Mouse (Mus musculus) limb, embryonic 11.5 days (tissue): ENCODE results near the gene Rad9a. TPM values are rescaled to one million over a fixed set of nuclear protein-coding genes. Genes with fewer than 3 reads are reported as not detected.
"Not testable (repeated sequence)": the region's sequence is repeated elsewhere in the genome, so short reads cannot be mapped to it uniquely, and the experiment has no call there.

Experiments used
- ATAC-seq: fragments of 200-750 bp; cut with Nextera tagmentation; 2 replicates; pipeline ENCODE4 v1.8.0; 2017; ENCODE audit warnings: low read depth; ENCODE audit not compliant: insufficient number of reproducible peaks, low FRiP score, low TSS enrichment
- DNase-seq: peaks from one replicate; pipeline ENCODE4 v3.0.0-alpha.2; 2015; ENCODE audit warnings: low spot score
- H3K27ac ChIP-seq: fragments of 300-500 bp; sonication (generic); replicated peaks from 2 replicates; pipeline ENCODE4 v1.5.1; 2014; ENCODE audit warnings: low read depth, mild to moderate bottlenecking, low read length
- H3K27me3 ChIP-seq: fragments of 300-500 bp; sonication (generic); 2 replicates; pipeline ENCODE4 v1.6.1; 2014; ENCODE audit warnings: mild to moderate bottlenecking, low read length, mixed read lengths; ENCODE audit not compliant: control insufficient read depth, insufficient read depth
- H3K36me3 ChIP-seq: fragments of 300-500 bp; sonication (generic); 2 replicates; pipeline ENCODE4 v1.6.1; 2014; ENCODE audit warnings: mild to moderate bottlenecking, low read length, moderate library complexity, mixed read lengths; ENCODE audit not compliant: control insufficient read depth, insufficient read depth
- H3K4me1 ChIP-seq: fragments of 300-500 bp; sonication (generic); 2 replicates; pipeline ENCODE4 v1.6.1; 2014; ENCODE audit warnings: low read length, mixed read lengths; ENCODE audit not compliant: control insufficient read depth, insufficient read depth
- H3K4me2 ChIP-seq: fragments of 300-500 bp; sonication (generic); 2 replicates; pipeline ENCODE4 v1.6.1; 2014; ENCODE audit warnings: low read depth, mild to moderate bottlenecking, moderate library complexity; ENCODE audit not compliant: severe bottlenecking
- H3K4me3 ChIP-seq: fragments of 300-500 bp; sonication (generic); 2 replicates; pipeline ENCODE4 v1.5.1; 2014; ENCODE audit warnings: low read depth, low read length
- H3K9ac ChIP-seq: fragments of 300-500 bp; sonication (generic); 2 replicates; pipeline ENCODE4 v1.6.1; 2014; ENCODE audit warnings: mild to moderate bottlenecking, low read length
- H3K9me3 ChIP-seq: fragments of 300-500 bp; sonication (generic); 2 replicates; pipeline ENCODE4 v1.6.1; 2016; ENCODE audit warnings: low read length; ENCODE audit not compliant: control insufficient read depth
- WGBS: fragments of 180-500 bp; shearing (Covaris S2); extraction: QIAGEN DNeasy Blood & Tissue Kit; methylation state at CpG from one replicate; pipeline ENCODE4 v1.1.7; 2014; 5-methylcytosine and 5-hydroxymethylcytosine counted together
- polyA plus RNA-seq: library from polyadenylated mRNA; unstranded; fragments of >200 nt; fragmentation: Nextera tagmentation; extraction: Ambion mirVana; gene quantifications from 2 replicates; pipeline ENCODE4 v1.2.1, GENCODE M21; 2014

Rad9a gene
- 52.5 and 54.9 TPM in 2 replicates for polyA plus RNA-seq

DNA sequence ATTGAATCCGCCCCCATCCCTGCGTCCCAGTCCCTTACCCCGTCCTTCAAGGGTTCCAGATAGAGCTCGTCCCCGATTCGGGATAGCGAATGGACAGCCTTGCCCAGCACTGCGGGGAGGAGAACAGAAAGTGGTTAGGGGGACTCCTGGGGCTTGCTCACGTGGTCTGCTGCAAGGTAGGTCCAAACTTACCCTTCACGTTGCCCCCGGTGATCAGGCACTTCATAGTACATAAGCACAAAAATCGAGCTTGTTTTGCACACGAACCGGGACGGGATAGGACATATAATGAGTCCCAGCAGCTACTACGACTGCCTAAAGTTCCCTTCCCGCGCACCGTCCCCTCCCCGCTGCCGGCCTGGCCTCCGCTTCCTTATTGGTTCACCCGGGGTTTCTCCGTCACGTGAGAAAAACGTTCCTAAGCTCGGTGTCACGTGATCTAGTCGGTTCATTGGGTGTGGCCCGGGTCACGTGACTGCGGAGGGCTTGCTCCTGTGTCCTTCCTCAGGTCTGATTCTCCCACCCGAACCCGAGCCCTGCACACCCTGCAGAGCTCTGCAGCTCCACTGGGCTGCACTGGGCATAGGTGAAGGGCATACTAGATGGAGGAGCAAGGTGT lies at the start of gene Rad9a:
Rad9a (minus strand) TSS at position 372 of the 619 bp plus-strand sequence.
- WGBS = under 1% methylated on average over 34 of the region's 34 CpGs
- peak within 1 kb of the TSS; percentile 80 for H3K4me3 ChIP-seq
- H3K4me2 ChIP-seq = peak within 1 kb of the TSS; percentile 97
- H3K27me3 ChIP-seq = 0 out of 2 replicates have a peak, but pooled peaks cover 2% of the 10 kb centered on the region
- ATAC-seq (peak; percentile 83), DNase-seq (peak; percentile 97)
- peaks cover 14% of the 10 kb centered on the region for H3K4me1 ChIP-seq
- H3K9me3 ChIP-seq = no peaks in the 10 kb centered on the region
- peaks cover 12% of the 10 kb centered on the region; the same call in 1 of the 2 replicates for H3K36me3 ChIP-seq
- peak within 1 kb of the TSS; percentile 82 for H3K9ac ChIP-seq
- H3K27ac ChIP-seq = peak within 1 kb of the TSS; percentile 33; the same call in 1 of the 2 replicates

DNA sequence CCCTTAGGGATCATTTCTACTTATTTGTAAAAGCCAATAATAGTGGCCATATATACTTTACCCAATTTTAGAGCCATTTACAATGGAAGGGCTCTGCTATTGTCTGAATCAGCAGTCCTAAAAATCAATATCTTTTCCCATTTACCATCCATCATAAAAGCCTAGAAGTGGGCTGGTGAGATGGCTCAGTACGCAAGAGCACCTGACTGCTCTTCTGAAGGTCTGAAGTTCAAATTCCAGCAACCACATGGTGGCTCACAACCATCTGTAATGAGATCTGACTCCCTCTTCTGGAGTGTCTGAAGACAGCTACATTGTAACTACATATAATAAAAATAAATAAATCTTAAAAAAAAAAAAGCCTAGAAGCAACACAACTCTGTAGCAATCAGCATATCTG lies 47.2 kb upstream of the Rad9a start:
- H3K9me3 ChIP-seq, H3K9ac ChIP-seq, H3K4me2 ChIP-seq, DNase-seq, H3K4me3 ChIP-seq, H3K4me1 ChIP-seq, H3K27me3 ChIP-seq, H3K27ac ChIP-seq, H3K36me3 ChIP-seq, ATAC-seq: not testable (repeated sequence)
- WGBS = 66% methylated on average over 1 of the region's 1 CpGs

DNA sequence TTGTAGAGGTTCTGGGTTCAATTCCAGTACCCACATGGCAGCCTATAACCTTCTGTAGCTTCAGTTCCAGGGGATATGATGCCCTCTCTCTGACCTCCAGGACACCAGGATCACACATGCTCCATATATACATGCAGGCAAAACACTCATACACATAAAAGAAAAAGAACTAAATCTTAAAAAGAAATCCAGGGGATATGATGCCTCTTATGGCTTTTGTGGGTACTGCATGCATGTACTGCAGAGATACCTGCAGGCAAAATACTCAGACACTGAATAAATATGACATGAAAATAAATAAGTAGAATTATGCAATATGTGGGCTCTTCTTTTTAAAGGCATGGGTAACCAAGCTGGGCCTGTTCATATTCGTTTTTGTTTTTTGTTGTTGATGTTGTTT lies 45.5 kb upstream of the Rad9a start:
- Histone ChIP-seq H3K36me3 (no peaks in the 10 kb centered on the region), H3K27me3 (no peaks in the 10 kb centered on the region), H3K9ac (no peak overlapping the region), H3K4me1 (no peaks in the 10 kb centered on the region), H3K9me3 (no peaks in the 10 kb centered on the region), H3K4me2 (no peak overlapping the region), H3K27ac (no peak overlapping the region), H3K4me3 (no peak overlapping the region)
- ATAC-seq (no peak), DNase-seq (no peak)
- WGBS = 49% methylated on average over 1 of the region's 1 CpGs

DNA sequence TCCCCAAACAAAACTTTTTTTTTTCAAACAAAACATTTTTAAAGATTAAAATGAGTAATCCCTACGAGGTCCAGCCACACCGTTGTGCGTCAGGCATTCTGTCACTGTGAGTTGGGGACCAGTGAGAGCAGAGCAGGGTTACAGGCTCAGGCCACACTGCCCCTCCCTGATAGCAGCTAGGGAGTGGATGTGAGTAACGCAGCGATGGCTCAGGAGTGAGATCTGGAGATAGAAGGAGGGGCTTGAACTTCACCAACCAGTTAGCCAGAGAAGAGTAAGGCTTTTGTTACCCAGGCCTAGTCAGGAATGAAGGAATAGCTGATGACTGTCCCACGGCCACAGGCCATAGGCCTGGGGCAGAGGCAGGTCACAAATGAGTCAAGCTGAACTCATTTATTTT lies 43.3 kb upstream of the Rad9a start:
- Histone ChIP-seq H3K27me3 (no peaks in the 10 kb centered on the region), H3K4me2 (no peak overlapping the region), H3K4me1 (peaks cover 5% of the 10 kb centered on the region; the same call in 1 of the 2 replicates), H3K36me3 (no peaks in the 10 kb centered on the region), H3K27ac (no peak overlapping the region), H3K9me3 (no peaks in the 10 kb centered on the region), H3K4me3 (no peak overlapping the region), H3K9ac (no peak overlapping the region)
- 75% methylated on average over 6 of the region's 6 CpGs for WGBS
- ATAC-seq (no peak), DNase-seq (no peak)

DNA sequence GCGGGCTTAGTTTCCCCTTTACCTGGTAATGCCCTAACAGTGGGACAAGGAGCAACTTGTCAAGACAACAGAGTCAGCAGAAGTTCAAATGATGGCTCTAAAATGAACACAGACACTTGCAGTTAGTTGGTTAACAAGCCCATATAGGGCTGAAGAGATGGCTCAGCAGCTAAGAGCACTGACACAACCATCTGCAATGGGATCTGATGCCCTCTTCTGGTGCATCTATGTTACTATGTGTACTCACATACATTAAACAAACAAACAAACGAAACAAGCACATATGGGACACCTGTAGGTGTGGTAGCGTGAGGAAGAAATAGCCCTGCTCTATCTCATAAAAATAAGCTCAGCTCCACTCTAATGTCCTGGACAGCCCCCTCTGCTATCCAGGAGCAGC lies 41.0 kb upstream of the Rad9a start:
- Histone ChIP-seq H3K9ac (no peak overlapping the region), H3K9me3 (no peaks in the 10 kb centered on the region), H3K27me3 (no peaks in the 10 kb centered on the region), H3K4me2 (no peak overlapping the region), H3K4me1 (peaks cover 7% of the 10 kb centered on the region; the same call in 1 of the 2 replicates), H3K36me3 (no peaks in the 10 kb centered on the region), H3K27ac (no peak overlapping the region), H3K4me3 (no peak overlapping the region)
- ATAC-seq = no peak
- WGBS = 72% methylated on average over 3 of the region's 3 CpGs
- no peak for DNase-seq

DNA sequence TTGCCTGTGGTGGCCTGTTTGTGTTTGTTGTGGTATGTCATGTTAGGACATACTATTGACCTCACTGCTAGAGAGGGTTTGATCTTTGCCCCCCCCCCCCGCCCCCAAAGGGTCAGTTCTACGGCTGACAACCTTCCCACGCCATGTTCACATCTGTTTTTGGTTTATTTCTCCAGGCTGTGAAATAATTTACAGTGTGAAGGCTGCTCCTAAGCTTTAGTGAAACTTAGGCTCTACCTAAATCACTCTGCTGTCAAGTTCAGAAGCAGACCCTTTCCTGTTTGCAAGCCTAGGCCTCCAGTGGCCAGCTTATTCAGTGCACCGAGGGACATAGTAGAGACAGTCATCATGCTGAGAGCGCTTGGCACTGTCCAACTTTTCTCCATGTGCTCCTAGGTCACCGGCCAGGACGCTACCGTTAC lies 38.8 kb upstream of the Rad9a start:
- Histone ChIP-seq H3K4me2 (no peak overlapping the region), H3K27me3 (no peaks in the 10 kb centered on the region), H3K9ac (no peak overlapping the region), H3K27ac (no peak overlapping the region), H3K9me3 (no peaks in the 10 kb centered on the region), H3K4me1 (peaks cover 10% of the 10 kb centered on the region), H3K36me3 (no peaks in the 10 kb centered on the region), H3K4me3 (no peak overlapping the region)
- ATAC-seq (peak; percentile 67), DNase-seq (peak; percentile 57)
- 31% methylated on average over 8 of the region's 8 CpGs for WGBS

DNA sequence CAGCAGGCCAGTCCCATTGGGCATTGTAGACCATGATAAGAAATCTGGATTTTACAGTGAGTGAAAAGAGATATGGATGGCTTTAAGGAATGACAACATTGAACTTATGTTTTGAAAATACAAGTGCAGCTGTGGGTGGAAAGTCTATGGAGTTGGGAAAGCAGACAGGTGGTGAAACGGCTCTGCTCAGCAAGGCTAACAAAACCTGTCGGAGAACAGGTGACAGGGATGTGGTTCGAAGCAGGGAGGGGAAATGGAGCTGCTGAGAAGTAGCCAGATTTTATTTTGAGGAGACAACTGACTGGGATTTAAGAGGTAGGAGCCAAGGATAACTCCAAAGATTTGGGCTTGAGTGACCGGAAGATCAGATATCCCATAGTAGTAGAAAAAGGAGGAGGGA lies 33.1 kb upstream of the Rad9a start:
- H3K9me3 ChIP-seq = no peaks in the 10 kb centered on the region
- no peaks in the 10 kb centered on the region for H3K27me3 ChIP-seq
- peaks cover 9% of the 10 kb centered on the region for H3K4me1 ChIP-seq
- ATAC-seq (no peak), DNase-seq (no peak)
- H3K36me3 ChIP-seq = no peaks in the 10 kb centered on the region
- H3K27ac ChIP-seq = no peak overlapping the region
- no peak overlapping the region for H3K4me3 ChIP-seq
- 82% methylated on average over 4 of the region's 4 CpGs for WGBS
- no peak overlapping the region for H3K4me2 ChIP-seq
- H3K9ac ChIP-seq = no peak overlapping the region

DNA sequence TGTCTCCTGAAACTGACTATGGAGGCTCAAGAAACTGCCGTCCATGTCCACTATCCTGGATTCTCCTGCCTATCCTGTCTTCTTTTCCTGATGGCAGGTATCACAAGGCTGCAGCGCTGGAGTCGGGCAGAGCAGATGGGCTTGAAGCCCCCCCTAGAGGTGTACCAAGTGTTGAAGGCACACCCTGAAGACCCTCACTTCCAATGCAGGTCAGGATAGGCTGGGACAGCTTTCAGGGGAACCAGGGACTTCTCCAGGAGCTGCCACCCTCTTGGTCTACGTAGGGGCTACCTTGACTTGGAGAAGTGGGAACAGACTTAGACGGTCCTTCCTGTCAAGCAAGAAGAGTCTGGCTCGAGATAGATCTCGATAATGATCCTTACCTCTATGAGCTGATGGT lies 31.2 kb upstream of the Rad9a start:
- no peak overlapping the region for H3K27ac ChIP-seq
- no peak for ATAC-seq
- H3K4me3 ChIP-seq = no peak overlapping the region

DNA sequence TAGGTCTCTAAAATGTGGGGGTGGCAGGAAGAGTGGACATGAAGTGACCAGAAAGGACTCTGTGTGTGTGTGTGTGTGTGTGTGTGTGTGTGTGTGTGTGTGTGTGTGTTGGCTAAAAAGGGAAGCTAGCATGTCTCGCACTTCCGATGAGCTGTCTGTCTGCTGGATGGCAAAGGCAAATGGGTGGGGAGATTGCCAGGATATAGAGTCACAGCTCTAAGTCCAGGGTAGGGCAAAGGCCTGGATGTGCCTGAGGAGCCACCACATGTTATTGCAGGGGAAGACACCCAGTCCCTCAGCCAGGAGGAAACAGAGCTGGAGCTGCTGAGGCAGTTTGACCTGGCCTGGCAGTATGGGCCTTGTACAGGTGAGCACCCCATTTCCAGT lies 30.7 kb upstream of the Rad9a start:
- no peak for ATAC-seq
- H3K27me3 ChIP-seq = no peaks in the 10 kb centered on the region
- 74% methylated on average over 2 of the region's 2 CpGs for WGBS

More for the DNA sequence above, 31.2 kb upstream of the Rad9a start:
- WGBS = 80% methylated on average over 7 of the region's 7 CpGs
- Histone ChIP-seq H3K9ac (no peak overlapping the region), H3K4me1 (peaks cover 9% of the 10 kb centered on the region), H3K4me2 (no peak overlapping the region), H3K36me3 (no peaks in the 10 kb centered on the region), H3K27me3 (no peaks in the 10 kb centered on the region), H3K9me3 (no peaks in the 10 kb centered on the region)
- no peak for DNase-seq

More for the DNA sequence above, 30.7 kb upstream of the Rad9a start:
- DNase-seq = no peak
- Histone ChIP-seq H3K4me2 (peak overlapping the region; percentile 87), H3K9ac (peak overlapping the region; percentile 41; the same call in 1 of the 2 replicates), H3K27ac (no peak overlapping the region), H3K9me3 (no peaks in the 10 kb centered on the region), H3K4me1 (peaks cover 9% of the 10 kb centered on the region), H3K36me3 (no peaks in the 10 kb centered on the region), H3K4me3 (peak overlapping the region; percentile 55)
